Comparison of ENCODE assay signal across 11 mouse cellular contexts in the genomic region with DNA sequence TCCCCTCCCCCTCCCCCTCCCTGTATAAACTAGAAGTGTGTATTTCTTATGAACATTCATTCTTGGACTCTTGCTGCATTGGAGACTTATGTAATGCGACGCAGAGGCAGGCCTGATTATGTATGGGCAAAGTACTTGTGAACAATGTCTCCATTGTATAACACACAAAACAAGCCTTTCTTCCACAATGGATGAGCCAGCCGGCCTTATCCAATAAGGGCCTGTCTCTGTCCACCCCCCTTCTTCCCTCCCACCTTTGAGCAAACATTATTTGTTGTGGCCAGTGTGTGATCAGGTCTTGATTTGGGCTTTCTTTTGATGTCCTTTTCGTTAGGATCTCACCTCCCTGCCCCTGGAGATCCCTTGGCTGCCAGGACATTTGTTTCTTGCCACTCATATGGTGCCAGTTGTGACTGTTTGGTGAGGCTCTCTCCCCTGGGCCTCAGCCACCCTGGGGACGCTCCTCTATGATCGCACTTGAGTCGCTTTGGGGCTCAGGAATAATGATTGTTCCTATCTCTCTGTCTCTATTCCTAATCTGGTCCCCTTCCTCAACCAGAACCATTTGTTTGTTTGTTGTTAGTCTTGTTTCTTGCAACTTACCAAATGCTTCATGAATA. TPM values are rescaled to one million over a fixed set of nuclear protein-coding genes. Genes with fewer than 3 reads are reported as not detected.
A peak's percentile ranks its signal among the peaks of the same experiment; 100 is the strongest.
DNase-seq lines count a peak whose midpoint lies in the region; ATAC-seq and TF ChIP-seq lines count a peak whose summit lies in the region.
"Had no signal": no experiment of that assay in that cellular context is flagged by ENCODE, and none has a peak within 500 bp of the region (broad histone marks: within the 10 kb centered on the region; RNA-seq: fewer than 3 reads in every experiment).

No protein-coding gene starts in this region.

- no peak overlapping the region for H3K9ac ChIP-seq in heart, postnatal 0 days (replicated peaks; ENCODE audit: low read depth, low read length)
- H3K9ac ChIP-seq in hindbrain, embryonic 14.5 days: no peak overlapping the region
- no peak overlapping the region for H3K9ac ChIP-seq in neural tube, embryonic 13.5 days
- no peak overlapping the region for H3K9ac ChIP-seq in liver, embryonic 12.5 days
- H3K9ac ChIP-seq: liver, embryonic 14.5 days had no signal

- H3K9me3 ChIP-seq in heart, postnatal 0 days (replicated peaks; ENCODE audit: control insufficient read depth, low read length): no peaks in the 10 kb centered on the region
- H3K9me3 ChIP-seq in hindbrain, embryonic 14.5 days (ENCODE audit: control insufficient read depth, low read length): no peaks in the 10 kb centered on the region
- no peaks in the 10 kb centered on the region for H3K9me3 ChIP-seq in neural tube, embryonic 13.5 days
- no peaks in the 10 kb centered on the region for H3K9me3 ChIP-seq in liver, embryonic 12.5 days (replicated peaks)

- no peak overlapping the region for H3K4me3 ChIP-seq in heart, postnatal 0 days (ENCODE audit: low read depth, low read length)
- H3K4me3 ChIP-seq in hindbrain, embryonic 14.5 days (replicated peaks; ENCODE audit: low read length): no peak overlapping the region
- H3K4me3 ChIP-seq in neural tube, embryonic 13.5 days: no peak overlapping the region
- H3K4me3 ChIP-seq in liver, embryonic 12.5 days: no peak overlapping the region

- peak overlapping the region; percentile 46 for H3K27ac ChIP-seq in heart, postnatal 0 days (ENCODE audit: low read depth)
- no peak overlapping the region for H3K27ac ChIP-seq in hindbrain, embryonic 14.5 days
- 0 out of 2 replicates have a peak overlapping the region, but pooled peaks have one; percentile 9 for H3K27ac ChIP-seq in neural tube, embryonic 13.5 days (replicated peaks)
- H3K27ac ChIP-seq in liver, embryonic 12.5 days: no peak overlapping the region
- H3K27ac ChIP-seq: kidney, postnatal 0 days; liver, embryonic 14.5 days had no signal

- H3K27me3 ChIP-seq in heart, postnatal 0 days (ENCODE audit: control insufficient read depth, insufficient read depth, low read length): no peaks in the 10 kb centered on the region
- H3K27me3 ChIP-seq in hindbrain, embryonic 14.5 days (ENCODE audit: control insufficient read depth, insufficient read depth, low read length): no peaks in the 10 kb centered on the region
- no peaks in the 10 kb centered on the region for H3K27me3 ChIP-seq in neural tube, embryonic 13.5 days
- peaks cover 14% of the 10 kb centered on the region for H3K27me3 ChIP-seq in liver, embryonic 12.5 days (replicated peaks)

- H3K4me1 ChIP-seq in heart, postnatal 0 days (ENCODE audit: control insufficient read depth, insufficient read depth): peaks cover 24% of the 10 kb centered on the region
- peaks cover 8% of the 10 kb centered on the region; the same call in 1 of the 2 replicates for H3K4me1 ChIP-seq in hindbrain, embryonic 14.5 days (replicated peaks; ENCODE audit: control insufficient read depth, insufficient read depth, low read length)
- peaks cover 19% of the 10 kb centered on the region for H3K4me1 ChIP-seq in neural tube, embryonic 13.5 days (replicated peaks)
- H3K4me1 ChIP-seq in liver, embryonic 12.5 days: peaks cover 51% of the 10 kb centered on the region

- ATAC-seq in heart, postnatal 0 days (ENCODE audit: insufficient read depth, low read depth): no peak
- ATAC-seq in hindbrain, embryonic 14.5 days (ENCODE audit: low FRiP score): peak; percentile 57; the same call in 1 of the 2 replicates
- ATAC-seq in neural tube, embryonic 13.5 days (ENCODE audit: low read depth): peak; percentile 61; the same call in 1 of the 2 replicates
- ATAC-seq in liver, embryonic 12.5 days: no peak

- TF ChIP-seq EP300 in heart, postnatal 0 days (IDR thresholded peaks at IDR 0.05; ENCODE audit: low read depth): no peak

- DNase-seq in heart, postnatal 0 days (ENCODE audit: low spot score): peak; percentile 30
- DNase-seq in heart, adult 9 months (ENCODE audit: low spot score in 2 of 2): no peak
- peak; percentile 86 for DNase-seq in embryo, embryonic 10.5 days (ENCODE audit: low spot score)
- peak; percentile 37 for DNase-seq in hindbrain, embryonic 14.5 days (ENCODE audit: low spot score)
- no peak for DNase-seq in adrenal gland, adult (ENCODE audit: inconsistent age in 2 of 2, low spot score in 1 of 2)
- DNase-seq in thymus, postnatal 0 days (ENCODE audit: low spot score): no peak

- WGBS in heart, postnatal 0 days: 69% methylated on average over 7 of the region's 7 CpGs
- 7% methylated on average over 7 of the region's 7 CpGs for WGBS in hindbrain, embryonic 14.5 days
- WGBS in neural tube, embryonic 13.5 days: 11% methylated on average over 7 of the region's 7 CpGs
- 55% methylated on average over 7 of the region's 7 CpGs for whole genome bisulfite sequencing in liver, embryonic 12.5 days (ENCODE audit: insufficient replicate concordance)

- no peak overlapping the region for H3K4me2 ChIP-seq in heart, postnatal 0 days (ENCODE audit: low read depth, low read length)
- no peak overlapping the region for H3K4me2 ChIP-seq in hindbrain, embryonic 14.5 days (replicated peaks)
- H3K4me2 ChIP-seq in neural tube, embryonic 13.5 days: no peak overlapping the region
- no peak overlapping the region for H3K4me2 ChIP-seq in liver, embryonic 12.5 days

- TF ChIP-seq CTCF in heart, postnatal 0 days (IDR thresholded peaks at IDR 0.05; ENCODE audit: low read depth): no peak

- no peaks in the 10 kb centered on the region for H3K36me3 ChIP-seq in heart, postnatal 0 days (replicated peaks; ENCODE audit: control insufficient read depth, insufficient read depth, low read length)
- H3K36me3 ChIP-seq in hindbrain, embryonic 14.5 days (replicated peaks; ENCODE audit: control insufficient read depth, insufficient read depth): no peaks in the 10 kb centered on the region
- no peaks in the 10 kb centered on the region for H3K36me3 ChIP-seq in neural tube, embryonic 13.5 days
- no peaks in the 10 kb centered on the region for H3K36me3 ChIP-seq in liver, embryonic 12.5 days

RNA-seq across cellular contexts. Expression of a gene that starts 46.8 kb away (rescaled TPM):
- 2.9 and 3.0 TPM in 2 replicates for total RNA-seq in heart, postnatal 0 days (2014; rRNA removed; ENCODE audit: low replicate concordance)
- 38.6 and 42.5 TPM in 2 replicates for polyA plus RNA-seq in heart, postnatal 0 days (2015; fragmentation: Nextera tagmentation; extraction: Ambion mirVana)
- polyA plus RNA-seq in hindbrain, embryonic 14.5 days (2014; fragmentation: Nextera tagmentation; extraction: Ambion mirVana): 24.0 and 38.1 TPM in 2 replicates
- 18.4 and 29.2 TPM in 2 replicates for polyA plus RNA-seq in neural tube, embryonic 13.5 days (2015; fragmentation: Nextera tagmentation; extraction: Ambion mirVana)
- 22.9 and 23.0 TPM in 2 replicates for polyA plus RNA-seq in liver, embryonic 12.5 days (2016; fragmentation: Nextera tagmentation; extraction: Ambion mirVana)
- polyA plus RNA-seq in thymus, postnatal 0 days (2015; fragmentation: Nextera tagmentation; extraction: Ambion mirVana): 12.8 and 14.1 TPM in 2 replicates
- total RNA-seq: CH12.LX had no signal

Comparison
In these comparisons a context has a peak if more than half of its experiments do, and no peak if none do; other contexts are left out.
1. DNase-seq: peak in heart, postnatal 0 days (single experiment), embryo, embryonic 10.5 days (single experiment) and hindbrain, embryonic 14.5 days (single experiment); none in heart, adult 9 months (0 of 2), adrenal gland, adult (0 of 2) and thymus, postnatal 0 days (single experiment).
2. ATAC-seq: peak in hindbrain, embryonic 14.5 days (single experiment) and neural tube, embryonic 13.5 days (single experiment); none in heart, postnatal 0 days (single experiment) and liver, embryonic 12.5 days (single experiment).
3. H3K27ac ChIP-seq: peak in heart, postnatal 0 days (single experiment) and neural tube, embryonic 13.5 days (single experiment); none in hindbrain, embryonic 14.5 days (single experiment) and liver, embryonic 12.5 days (single experiment).